Mouse (Mus musculus): ENCODE results near the gene Prkar2b.

Prkar2b gene

GRCm38 (mm10) chr12:31924135-31924534 lies 137.0 kb downstream of the Prkar2b start:
- DNase-seq (ENCODE audit: low read depth) = no peak

GRCm38 (mm10) chr12:31920464-31921405 lies 140.4 kb downstream of the Prkar2b start:
- no peak for DNase-seq (ENCODE audit: low read depth)

- no peak for DNase-seq (ENCODE audit: low read depth)
These were observed 143.9 kb downstream of the Prkar2b start for GRCm38 (mm10) chr12:31917245-31917644.

GRCm38 (mm10) chr12:31916691-31917090 lies 144.4 kb downstream of the Prkar2b start:
- no peak for DNase-seq (ENCODE audit: low read depth)

GRCm38 (mm10) chr12:31913614-31914013 lies 147.5 kb downstream of the Prkar2b start:
- DNase-seq (ENCODE audit: low read depth) = peak; percentile 86

- no peak for DNase-seq (ENCODE audit: low read depth)
These were observed 148.0 kb downstream of the Prkar2b start for GRCm38 (mm10) chr12:31912966-31913551.

Measured in NIH3T3 (cell line).